Mouse (Mus musculus): ENCODE data around the gene Vps18.

Vps18 gene

DNA sequence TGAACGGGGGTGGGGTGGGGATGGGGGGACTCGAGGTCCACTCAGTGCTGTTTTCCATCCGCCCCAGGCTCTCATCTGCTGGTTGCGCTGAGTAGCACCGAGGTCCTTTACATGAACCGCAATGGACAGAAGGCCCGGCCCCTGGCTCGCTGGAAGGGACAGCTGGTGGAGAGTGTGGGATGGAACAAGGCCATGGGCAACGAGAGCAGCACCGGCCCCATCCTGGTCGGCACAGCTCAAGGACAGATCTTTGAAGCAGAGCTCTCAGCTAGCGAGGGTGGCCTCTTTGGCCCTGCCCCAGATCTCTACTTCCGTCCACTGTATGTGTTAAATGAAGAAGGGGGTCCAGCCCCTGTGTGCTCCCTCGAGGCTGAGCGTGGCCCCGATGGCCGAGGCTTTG lies 4.3 kb downstream of the Vps18 start:
- DNase-seq = peak; percentile 72 to 74

DNA sequence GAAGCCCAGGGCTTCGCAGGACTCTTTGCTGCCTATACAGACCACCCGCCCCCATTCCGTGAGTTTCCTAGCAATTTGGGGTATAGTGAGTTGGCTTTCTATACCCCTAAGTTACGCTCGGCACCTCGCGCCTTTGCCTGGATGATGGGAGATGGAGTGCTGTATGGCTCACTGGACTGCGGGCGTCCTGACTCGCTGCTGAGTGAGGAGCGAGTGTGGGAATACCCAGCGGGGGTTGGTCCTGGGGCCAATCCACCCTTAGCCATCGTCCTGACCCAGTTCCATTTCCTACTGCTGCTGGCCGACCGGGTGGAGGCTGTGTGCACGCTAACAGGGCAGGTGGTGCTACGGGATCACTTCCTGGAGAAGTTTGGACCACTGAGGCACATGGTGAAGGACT lies 4.8 kb downstream of the Vps18 start:
- DNase-seq = no peak

DNA sequence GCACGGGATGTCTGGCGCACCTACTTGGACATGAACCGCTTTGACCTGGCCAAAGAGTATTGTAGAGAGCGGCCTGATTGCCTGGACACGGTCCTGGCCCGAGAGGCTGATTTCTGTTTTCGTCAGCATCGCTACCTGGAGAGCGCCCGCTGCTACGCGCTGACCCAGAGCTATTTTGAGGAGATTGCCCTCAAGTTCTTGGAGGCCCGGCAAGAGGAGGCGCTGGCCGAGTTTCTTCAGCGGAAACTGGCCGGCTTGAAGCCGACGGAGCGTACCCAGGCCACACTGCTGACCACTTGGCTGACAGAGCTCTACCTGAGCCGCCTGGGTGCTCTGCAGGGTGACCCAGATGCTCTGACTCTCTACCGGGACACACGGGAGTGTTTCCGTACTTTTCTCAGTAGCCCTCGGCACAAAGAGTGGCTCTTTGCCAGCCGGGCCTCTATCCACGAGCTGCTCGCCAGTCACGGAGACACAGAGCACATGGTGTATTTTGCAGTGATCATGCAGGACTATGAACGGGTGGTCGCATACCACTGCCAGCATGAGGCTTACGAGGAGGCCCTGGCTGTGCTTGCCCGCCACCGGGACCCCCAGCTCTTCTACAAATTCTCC lies 5.3 kb downstream of the Vps18 start:
- DNase-seq = peak; percentile 42 to 43

DNA sequence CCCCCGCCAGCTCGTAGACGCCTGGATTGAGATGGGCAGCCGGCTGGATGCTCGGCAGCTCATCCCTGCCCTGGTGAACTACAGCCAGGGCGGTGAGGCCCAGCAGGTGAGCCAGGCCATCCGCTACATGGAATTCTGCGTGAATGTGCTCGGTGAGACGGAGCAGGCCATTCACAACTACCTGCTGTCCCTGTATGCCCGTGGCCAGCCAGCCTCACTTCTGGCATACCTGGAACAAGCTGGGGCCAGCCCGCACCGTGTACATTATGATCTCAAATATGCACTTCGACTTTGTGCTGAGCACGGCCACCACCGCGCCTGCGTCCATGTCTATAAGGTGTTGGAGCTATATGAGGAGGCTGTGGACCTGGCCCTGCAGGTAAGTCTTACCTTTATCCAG lies 5.9 kb downstream of the Vps18 start:
- no peak for DNase-seq

DNA sequence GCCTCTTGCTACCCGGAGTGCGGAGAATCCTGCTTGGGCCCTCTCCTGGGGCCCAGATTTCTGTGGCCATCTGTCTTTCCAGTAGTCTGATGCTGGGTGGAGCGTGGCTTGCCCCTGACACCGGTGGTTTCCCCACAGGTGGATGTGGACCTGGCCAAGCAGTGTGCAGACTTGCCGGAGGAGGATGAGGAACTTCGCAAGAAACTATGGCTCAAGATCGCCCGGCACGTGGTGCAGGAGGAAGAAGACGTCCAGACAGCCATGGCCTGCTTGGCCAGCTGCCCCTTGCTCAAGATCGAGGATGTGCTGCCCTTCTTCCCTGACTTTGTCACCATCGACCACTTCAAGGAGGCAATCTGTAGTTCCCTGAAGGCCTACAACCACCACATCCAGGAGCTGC lies 8.2 kb downstream of the Vps18 start:
- DNase-seq = no peak

DNA sequence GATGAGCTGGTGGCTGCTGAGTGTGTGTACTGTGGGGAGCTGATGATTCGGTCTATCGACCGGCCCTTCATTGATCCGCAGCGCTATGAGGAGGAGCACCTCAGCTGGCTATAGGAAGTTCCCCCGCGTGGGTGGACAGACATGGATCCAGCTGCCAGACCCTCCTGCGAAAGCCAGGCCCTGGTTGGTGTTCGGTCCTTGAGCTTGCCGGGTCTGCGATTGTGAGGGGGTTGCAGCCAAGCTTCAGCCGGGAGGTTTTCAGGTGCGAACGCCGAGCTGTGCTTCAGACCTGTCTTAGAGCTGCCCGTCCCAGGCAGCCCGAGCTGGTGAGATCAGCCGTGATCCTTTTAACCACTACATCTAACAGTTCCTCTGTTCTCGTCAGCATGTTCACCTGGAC lies 9.0 kb downstream of the Vps18 start:
- no peak for DNase-seq

DNA sequence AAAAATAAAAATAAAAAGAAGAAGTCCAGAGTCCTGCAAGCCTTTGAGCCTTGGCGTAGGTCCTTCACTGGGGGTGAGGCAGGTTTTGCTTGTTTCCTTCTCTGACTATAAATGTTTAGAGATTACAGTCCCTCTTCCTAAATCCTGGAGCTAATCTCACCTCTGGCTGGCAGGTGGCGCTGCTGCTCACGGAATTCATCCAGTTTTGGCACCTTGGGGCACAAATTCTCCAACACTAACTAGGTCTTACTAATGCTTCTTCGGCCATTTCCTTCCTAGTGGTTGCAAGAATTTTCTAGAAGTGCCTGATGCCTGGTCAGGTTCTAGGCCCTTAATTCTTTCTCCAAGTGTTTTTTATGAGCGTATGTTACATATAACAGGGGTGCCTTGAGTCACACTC lies 9.8 kb downstream of the Vps18 start:
- peak; percentile 84 to 86 for DNase-seq

DNA sequence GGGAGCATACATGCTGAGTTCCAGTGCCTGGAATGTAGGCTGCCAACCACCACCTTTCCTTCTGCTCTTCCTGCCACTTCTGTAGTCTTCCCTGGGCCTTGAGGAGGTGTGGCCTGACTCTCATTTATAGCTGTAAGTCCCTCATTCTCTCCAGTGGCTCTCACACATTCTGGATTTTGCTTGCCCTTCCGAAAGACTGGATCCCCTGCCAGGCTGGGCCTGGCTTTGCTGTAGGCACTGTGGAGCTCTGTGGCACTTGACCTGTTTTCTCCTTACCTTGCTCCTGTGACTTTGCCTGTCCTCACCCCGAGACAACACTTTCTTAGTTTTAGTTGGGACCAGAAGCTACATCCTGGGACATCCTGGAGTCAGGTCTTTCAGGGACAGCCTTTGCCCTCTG lies 10.3 kb downstream of the Vps18 start:
- DNase-seq = no peak

DNA sequence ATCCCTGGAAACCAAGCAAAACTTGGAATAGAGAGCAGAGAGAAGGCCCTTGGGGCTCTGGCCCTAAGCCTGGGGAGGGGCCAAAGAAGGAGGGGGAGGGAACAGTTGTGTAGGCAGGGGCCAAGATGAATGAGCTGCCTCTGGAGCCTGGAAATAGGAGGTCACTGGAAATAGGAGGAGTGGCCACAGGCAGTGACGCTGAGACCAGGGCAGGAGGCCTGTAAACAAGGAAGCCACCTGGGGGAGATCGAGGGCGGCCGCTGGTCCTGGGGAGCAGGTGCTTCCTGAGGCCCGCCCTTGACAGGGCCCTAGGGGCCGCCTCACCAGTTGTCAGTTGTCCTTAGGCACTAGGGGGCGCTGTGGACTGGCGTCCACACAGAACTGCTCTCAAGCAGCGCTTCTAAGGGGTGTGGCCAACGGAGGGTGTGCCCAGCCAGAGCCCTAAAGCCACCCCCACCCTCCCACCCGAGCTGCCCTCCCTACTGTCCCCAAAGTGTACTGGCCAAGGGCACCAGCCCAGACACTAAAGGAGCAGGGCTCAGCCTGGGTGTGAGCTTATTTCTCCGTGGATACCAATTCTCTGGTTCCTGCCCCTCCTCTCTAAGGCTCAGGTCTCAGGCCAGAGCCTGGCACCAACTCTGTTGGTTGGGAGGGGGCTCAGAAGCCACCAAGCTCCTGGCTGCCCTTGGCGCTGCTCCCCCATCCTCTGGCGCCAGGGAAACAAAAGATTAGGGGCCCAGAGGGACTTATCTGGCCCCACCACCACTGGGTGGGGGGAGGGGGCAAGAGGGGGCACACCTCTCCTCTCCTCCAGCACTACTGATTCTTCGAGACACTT lies 11.7 kb downstream of the Vps18 start:
- DNase-seq = peak; percentile 88 to 93

DNA sequence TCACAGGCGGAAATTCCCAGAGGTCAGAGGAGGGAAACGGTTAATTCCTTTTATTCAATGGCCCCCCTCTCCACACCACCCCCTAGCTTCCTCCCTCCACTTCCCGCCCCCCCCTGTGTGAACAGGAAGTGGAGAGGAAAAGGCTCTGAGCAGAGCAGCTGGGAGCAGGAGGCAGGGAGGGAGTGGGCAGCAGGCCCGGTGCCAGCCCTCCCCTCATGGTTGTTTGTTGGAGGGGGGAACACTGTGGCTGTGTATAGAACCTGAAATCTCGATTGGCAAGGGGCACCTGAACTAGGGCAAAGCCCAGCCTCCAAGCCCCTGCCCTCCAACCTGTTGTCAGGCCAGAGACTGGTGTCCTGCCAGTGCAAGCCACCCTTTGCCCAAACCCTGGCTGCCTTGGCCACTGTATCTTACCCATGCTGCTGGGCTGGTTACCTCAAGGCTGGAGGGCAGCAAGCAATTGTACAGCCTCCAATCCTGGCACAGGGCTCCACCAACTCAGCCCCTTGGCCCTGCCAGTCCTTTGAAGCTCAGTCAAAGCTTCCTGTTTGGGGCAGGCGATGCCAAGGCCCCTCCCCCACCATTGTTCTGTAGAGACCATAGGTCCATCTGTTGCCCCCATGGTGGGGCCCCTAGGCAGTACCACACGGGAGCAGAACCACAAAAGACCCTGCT lies 12.4 kb downstream of the Vps18 start:
- DNase-seq = peak; percentile 78 to 83

DNA sequence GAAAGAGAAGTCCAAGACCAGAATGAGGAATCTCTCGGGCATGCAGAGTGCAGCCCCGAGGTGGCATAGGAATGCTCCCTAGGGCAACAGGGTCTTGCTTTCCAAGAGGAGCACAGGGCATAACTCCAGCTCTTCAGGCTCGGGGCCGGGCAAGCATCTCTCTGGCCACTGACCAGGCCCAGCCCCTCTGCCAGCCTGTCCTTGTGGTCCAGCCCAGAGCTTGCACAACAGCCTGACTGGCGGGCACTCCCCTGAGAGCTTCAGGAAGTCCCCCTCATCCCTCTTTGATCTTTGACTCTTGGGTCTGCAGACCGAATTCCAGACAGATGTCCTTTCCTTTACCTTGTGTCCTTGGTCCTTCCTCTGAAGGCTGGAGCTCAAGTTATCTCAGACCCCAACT lies 14.3 kb downstream of the Vps18 start:
- peak in 1 of 2 experiments; percentile 44 for DNase-seq

DNA sequence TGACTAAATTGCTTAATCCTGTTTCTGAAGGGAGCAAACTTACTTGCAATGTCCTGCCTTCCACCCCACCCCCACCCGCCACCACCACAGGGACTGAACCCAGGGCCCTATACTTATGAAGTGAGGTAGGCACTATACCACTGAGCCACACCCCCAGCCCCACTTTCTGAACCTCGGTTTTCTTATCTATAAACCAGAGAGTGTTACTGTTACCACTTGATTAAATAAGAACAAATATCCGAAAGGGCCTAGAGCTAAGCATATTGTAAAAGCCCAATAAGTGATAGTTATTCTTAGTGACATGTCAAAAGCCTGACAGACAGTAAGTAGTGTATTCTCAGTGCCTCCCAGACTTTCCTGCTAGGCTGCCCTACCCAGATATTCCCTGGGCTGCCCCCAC lies 15.9 kb downstream of the Vps18 start:
- DNase-seq = no peak

DNA sequence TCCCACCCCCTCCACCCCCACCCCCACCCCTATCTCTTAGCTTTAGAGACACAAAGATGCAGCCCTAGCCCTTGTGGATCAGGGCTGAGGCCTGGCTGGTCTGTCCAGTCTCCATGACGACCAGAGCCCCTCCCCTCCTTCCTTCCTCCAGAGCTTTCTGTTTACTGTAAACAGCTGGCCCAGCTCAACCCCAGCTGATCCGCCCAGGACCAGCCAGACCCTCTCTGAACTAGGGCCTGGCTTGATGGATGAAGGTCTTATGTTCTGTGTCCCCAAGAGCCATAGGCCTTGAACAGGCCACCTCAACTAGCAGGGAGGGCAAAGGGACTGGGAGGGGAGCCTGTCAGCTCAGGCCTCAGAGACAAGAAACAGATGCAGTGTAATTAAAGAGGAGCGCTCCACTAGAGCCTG lies 16.3 kb downstream of the Vps18 start:
- DNase-seq = no peak

DNA sequence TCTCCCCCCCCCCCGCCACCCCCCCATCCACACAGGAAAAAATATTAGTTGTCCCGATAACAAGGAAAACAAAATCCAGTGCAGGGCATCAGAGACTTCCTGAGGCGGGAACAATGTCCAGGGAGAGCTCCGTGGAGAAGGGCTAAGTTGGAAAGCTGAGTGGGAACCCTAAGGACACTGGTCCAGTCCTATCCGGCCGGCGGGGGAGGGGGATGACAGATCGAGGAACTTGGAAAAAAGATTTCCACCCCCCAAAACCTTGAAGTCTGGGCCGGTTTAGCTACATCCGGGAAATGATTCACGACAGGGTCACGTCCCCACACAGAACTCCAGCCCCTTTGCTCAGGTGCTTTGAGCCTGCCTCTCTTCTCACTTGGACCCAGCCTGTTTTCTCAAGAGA lies 23.0 kb downstream of the Vps18 start:
- DNase-seq = no peak

DNA sequence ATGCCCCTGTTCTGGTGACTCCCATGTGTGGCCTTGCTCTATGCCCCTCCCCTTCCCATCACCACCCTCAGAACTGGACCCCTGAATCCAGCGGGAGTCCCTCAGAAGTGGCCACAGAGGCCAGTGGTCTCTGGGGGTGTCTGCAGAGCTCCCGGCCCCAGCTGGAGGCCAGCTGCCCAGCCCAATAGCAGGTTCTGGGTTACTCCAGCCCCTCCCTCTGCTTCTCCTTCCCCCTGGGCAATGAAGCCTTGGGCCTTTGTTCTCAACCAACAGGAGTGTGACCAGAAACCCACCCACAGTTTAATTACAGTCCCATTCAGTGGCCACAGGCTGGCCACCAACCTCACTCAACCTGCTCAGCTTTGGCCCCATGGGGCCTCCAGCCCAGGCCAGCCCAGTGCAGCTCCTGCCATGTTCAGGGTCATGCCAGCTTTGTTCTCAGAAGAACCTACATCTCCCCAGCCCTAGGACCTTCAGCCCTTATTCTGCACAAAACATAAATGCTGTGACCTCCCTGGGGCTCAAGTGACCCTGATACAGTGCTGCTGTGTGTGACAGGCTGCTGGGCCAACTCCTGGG lies 23.9 kb downstream of the Vps18 start:
- no peak for DNase-seq

DNA sequence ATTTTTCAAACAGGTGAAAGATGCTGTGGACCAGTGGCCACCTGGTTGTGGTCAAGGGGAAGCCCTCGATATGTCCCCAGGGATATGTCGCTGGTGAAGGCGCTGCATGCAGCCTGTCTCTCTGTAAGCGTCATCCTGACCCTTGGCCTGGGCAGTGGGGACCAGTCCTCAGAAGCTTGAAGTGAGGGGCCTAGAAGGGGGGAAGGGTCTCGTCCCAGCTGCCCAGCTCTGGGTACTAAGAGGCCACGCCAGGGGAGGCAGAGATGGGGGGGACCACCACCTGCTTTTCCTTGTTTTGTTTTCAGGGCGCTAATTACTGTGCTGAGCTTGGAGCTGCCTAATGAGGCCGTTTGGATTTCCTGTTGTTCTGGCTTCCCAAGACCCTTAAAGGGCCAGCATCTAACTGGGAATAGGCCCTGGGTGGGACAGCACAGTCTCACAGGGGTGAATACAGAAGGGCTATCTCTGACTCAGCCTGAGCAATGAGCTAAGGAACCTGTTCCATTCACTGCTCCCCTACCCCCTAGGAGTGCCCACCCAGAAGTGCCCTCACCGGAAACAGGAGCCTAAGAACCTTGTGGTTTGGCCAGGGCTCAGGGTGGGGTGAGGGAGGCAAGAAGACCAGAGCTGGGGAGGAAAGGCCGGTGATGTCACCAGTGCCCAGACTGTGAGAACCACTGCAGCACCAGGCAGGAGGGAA lies 25.4 kb downstream of the Vps18 start:
- no peak for DNase-seq

DNA sequence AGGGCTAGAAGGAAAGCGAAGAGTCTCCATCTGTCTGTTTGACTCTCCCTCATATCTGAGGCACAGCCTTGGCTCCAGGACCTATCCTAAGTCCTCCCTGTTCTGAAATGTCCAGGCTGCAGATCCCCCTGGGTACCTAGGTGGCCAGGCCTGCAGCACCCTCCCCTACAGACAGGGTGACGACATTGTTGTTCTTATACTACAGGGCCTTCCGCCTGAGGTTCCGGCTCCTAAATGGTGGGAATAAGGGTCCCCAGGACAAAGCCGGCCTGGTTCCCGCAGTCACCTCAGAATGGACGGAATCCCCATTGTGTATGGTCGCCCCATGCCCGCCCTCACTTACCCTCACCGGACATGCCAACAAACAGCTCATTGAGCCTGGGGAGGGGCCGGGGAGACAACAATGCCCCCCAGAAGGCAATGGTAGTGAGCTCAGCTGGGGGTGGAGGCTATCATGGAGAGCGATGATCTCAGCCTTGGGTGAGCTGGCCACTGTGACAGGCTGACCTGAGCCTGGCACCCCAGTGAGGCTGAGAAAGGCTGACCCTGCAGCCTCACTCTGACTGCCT lies 26.3 kb downstream of the Vps18 start:
- DNase-seq = no peak

DNA sequence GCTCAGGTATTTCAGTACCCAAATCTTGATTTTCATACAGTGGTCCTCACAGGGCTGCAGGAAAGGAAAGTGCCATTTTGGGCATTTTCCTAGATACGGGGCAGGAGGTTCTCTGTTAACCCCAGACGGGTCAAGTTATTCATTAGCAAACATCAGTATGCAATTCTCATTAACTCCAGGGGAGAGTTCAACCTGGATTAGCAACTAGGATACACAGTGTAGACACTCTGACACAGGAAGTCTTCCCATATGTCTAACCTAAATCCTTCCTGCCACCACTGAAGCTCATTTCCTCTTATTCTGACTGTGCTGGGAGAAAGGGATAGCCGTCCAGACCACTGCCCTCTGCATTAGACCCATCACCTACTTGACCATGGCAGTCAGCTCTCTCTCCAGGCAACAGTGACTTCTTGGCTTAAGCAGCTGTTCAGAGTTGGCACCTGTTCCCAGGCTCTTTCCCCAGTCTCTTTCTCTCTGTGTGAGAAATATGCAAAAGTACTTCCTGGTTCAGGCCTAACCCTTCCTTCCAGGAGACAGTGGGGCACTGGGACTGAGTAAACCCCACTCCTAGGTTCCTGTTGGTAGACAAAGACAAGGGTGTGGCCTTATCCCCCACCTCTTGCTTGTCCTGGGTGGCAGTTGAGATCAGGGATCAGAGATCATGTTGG lies 29.6 kb downstream of the Vps18 start:
- DNase-seq = peak in 1 of 2 experiments; percentile 34

DNA sequence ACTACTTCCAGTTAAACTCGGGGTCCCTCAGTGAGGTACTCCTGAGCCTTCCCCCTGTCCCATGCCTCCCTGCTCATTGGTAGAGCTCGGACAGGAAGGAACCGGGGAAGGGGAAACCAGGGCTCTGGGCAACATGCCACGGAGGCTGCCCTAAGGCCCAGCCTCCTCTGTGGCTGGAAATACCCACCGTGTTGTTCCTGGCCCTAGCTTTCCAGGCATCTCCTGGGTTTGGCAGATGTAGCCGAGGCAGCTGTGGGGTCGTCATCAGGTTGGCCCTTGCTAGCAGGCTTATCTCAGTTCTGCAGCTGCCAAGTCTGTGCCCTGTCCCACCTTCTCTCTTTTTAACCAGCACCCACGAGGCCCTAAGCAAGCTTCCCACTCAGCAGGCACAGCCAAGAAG lies 32.0 kb downstream of the Vps18 start:
- DNase-seq = no peak

DNA sequence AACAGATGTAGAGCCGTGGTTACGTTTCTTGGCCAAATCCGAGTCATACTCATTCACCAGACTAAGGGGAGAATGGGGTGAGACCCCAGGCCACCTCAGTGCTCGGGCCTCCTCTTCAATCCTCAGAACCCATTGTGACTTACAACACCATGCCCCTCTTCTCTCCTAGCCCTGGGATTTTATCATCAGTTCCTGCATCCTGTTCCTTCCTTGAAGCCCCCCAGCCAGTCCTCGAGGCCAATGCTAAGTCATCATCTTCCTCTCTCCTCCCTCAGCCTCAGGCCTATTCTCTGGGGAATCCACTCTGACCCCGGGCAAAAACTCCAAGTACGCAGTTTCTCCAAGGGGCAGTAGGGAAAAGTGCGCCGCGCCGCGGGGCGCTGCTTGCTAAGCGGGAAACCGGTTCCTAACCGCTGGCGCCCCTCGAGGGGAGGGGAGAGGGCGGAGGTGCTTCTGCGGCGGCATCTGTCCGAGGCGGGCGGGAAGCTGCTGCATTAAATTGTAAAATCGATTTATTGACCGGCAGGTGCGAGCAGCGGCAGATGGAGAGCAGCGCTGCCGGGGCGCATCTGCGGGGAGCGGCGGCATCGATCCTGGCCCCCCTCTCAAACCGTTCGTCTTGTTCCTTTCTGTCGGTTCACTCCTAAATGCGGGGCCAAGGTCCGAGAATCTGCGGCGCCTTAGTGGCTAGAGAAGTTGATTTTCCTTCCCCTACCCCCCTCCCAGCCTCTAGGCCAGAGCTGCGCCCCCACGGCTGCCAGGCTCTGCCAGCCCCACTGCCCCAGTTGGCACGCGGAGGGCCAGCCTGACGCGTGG lies 33.4 kb downstream of the Vps18 start:
- peak in 1 of 2 experiments; percentile 47 for DNase-seq

Data from cerebellum, postnatal 10 days (tissue).